Comparison of ENCODE assay signal across 9 mouse cellular contexts in genomic region chr1:152165490-152165905, GRCm38 (mm10).
A peak's percentile ranks its signal among the peaks of the same experiment; 100 is the strongest.
DNase-seq lines count a peak whose midpoint lies in the region; ATAC-seq and TF ChIP-seq lines count a peak whose summit lies in the region.
"Had no signal": no experiment of that assay in that cellular context is flagged by ENCODE, and none has a peak within 500 bp of the region (broad histone marks: within the 10 kb centered on the region; RNA-seq: fewer than 3 reads in every experiment).

No protein-coding gene starts in this region.

- DNase-seq in stomach, postnatal 0 days (ENCODE audit: low spot score), result no peak
- peak; percentile 26 to 58 for DNase-seq in frontal cortex, postnatal 36 days (ENCODE audit: low spot score in 2 of 2)
- DNase-seq in testis, postnatal 10 days (ENCODE audit: low spot score), result no peak
- no peak for DNase-seq in ovary, postnatal 10 days (ENCODE audit: low spot score)
- DNase-seq in ovary, postnatal 36 days (ENCODE audit: low spot score), result no peak
- DNase-seq in urinary bladder, postnatal 36 days (ENCODE audit: low spot score in 2 of 2), result no peak

- no peak overlapping the region for H3K4me3 ChIP-seq in stomach, embryonic 15.5 days (replicated peaks)
- no peak overlapping the region for H3K4me3 ChIP-seq in stomach, postnatal 0 days (ENCODE audit: low read depth, low read length)
- no peak overlapping the region for H3K4me3 ChIP-seq in limb, embryonic 15.5 days
- H3K4me3 ChIP-seq: limb, embryonic 12.5 days had no signal

- no peaks in the 10 kb centered on the region for H3K27me3 ChIP-seq in stomach, embryonic 15.5 days (replicated peaks)
- no peaks in the 10 kb centered on the region for H3K27me3 ChIP-seq in stomach, postnatal 0 days (ENCODE audit: control insufficient read depth, insufficient read depth, low read length)
- no peaks in the 10 kb centered on the region for H3K27me3 ChIP-seq in limb, embryonic 15.5 days
- H3K27me3 ChIP-seq: limb, embryonic 12.5 days had no signal

- H3K36me3 ChIP-seq in stomach, embryonic 15.5 days, result no peaks in the 10 kb centered on the region
- no peaks in the 10 kb centered on the region for H3K36me3 ChIP-seq in stomach, postnatal 0 days (ENCODE audit: control insufficient read depth, insufficient read depth, low read length)
- H3K36me3 ChIP-seq in limb, embryonic 15.5 days, result no peaks in the 10 kb centered on the region
- H3K36me3 ChIP-seq: limb, embryonic 12.5 days had no signal

- H3K9me3 ChIP-seq in stomach, embryonic 15.5 days, result no peaks in the 10 kb centered on the region
- no peaks in the 10 kb centered on the region for H3K9me3 ChIP-seq in stomach, postnatal 0 days (ENCODE audit: control insufficient read depth, low read length)
- no peaks in the 10 kb centered on the region for H3K9me3 ChIP-seq in limb, embryonic 15.5 days
- H3K9me3 ChIP-seq: limb, embryonic 12.5 days had no signal

- no peak overlapping the region for H3K27ac ChIP-seq in stomach, embryonic 15.5 days
- no peak overlapping the region for H3K27ac ChIP-seq in stomach, postnatal 0 days (replicated peaks)
- H3K27ac ChIP-seq in limb, embryonic 15.5 days, result 0 out of 2 replicates have a peak overlapping the region, but pooled peaks have one; percentile 17
- H3K27ac ChIP-seq: limb, embryonic 12.5 days had no signal

- ATAC-seq in stomach, embryonic 15.5 days (ENCODE audit: insufficient read depth, low FRiP score, low read depth), result peak; percentile 31; the same call in 1 of the 2 replicates
- ATAC-seq in stomach, postnatal 0 days (ENCODE audit: low FRiP score, low TSS enrichment), result no peak
- ATAC-seq in limb, embryonic 15.5 days (ENCODE audit: insufficient number of reproducible peaks, low FRiP score, low TSS enrichment, low read depth), result no peak

- TF ChIP-seq EP300 in stomach, postnatal 0 days (optimal IDR thresholded peaks at IDR 0.05), result no peak

- WGBS in stomach, embryonic 15.5 days, result 72% methylated on average over 5 of the region's 5 CpGs
- 79% methylated on average over 5 of the region's 5 CpGs for WGBS in stomach, postnatal 0 days
- 62% methylated on average over 5 of the region's 5 CpGs for WGBS in limb, embryonic 15.5 days

- no peak overlapping the region for H3K9ac ChIP-seq in stomach, embryonic 15.5 days
- no peak overlapping the region for H3K9ac ChIP-seq in stomach, postnatal 0 days (ENCODE audit: low read length)
- H3K9ac ChIP-seq in limb, embryonic 15.5 days, result no peak overlapping the region
- H3K9ac ChIP-seq: limb, embryonic 12.5 days had no signal

- no peak for TF ChIP-seq CTCF in stomach, postnatal 0 days (IDR thresholded peaks at IDR 0.05; ENCODE audit: low read depth)

- no peak overlapping the region for H3K4me2 ChIP-seq in stomach, embryonic 15.5 days
- no peak overlapping the region for H3K4me2 ChIP-seq in stomach, postnatal 0 days (replicated peaks; ENCODE audit: low read depth)
- H3K4me2 ChIP-seq in limb, embryonic 15.5 days, result no peak overlapping the region
- H3K4me2 ChIP-seq: limb, embryonic 12.5 days had no signal

- H3K4me1 ChIP-seq in stomach, embryonic 15.5 days, result no peaks in the 10 kb centered on the region
- no peaks in the 10 kb centered on the region for H3K4me1 ChIP-seq in stomach, postnatal 0 days (replicated peaks; ENCODE audit: control insufficient read depth, insufficient read depth)
- H3K4me1 ChIP-seq in limb, embryonic 15.5 days, result peaks cover 2% of the 10 kb centered on the region; the same call in 1 of the 2 replicates

Comparison
In these comparisons a context has a peak if more than half of its experiments do, and no peak if none do; other contexts are left out.
1. DNase-seq: peak in frontal cortex, postnatal 36 days (2 of 2); none in stomach, postnatal 0 days (single experiment), testis, postnatal 10 days (single experiment), ovary, postnatal 10 days (single experiment), ovary, postnatal 36 days (single experiment) and urinary bladder, postnatal 36 days (0 of 2).